Mouse (Mus musculus): ENCODE measurements around the gene Olfr596.
"Not testable (repeated sequence)": the region's sequence is repeated elsewhere in the genome, so short reads cannot be mapped to it uniquely, and the experiment has no call there.

Olfr596 gene

DNA sequence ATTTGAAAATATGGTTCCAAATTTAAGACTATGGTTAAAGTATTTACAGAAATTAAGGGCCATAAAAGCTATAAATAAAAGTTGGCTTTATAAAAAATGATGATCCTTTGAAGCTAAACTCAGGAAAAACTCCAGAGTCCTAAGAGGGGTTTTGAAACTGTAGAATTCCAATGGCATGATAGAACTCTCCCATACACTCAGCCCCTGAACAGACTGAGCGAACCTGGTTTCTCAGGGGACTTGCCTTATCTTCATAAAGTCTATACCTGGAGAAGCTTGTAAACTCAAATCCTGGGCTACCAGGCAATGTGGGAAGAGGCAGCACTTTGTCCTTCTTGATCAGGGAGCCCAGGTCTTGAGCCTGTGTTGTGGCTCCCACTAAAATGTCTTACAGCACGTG is at the start of gene Olfr596:
TSS of gene Olfr596 (plus strand) at position 301 of the 400 bp plus-strand sequence.
- not testable (repeated sequence) for H3K4me3 ChIP-seq (replicated peaks; ENCODE audit: low read length); H3K36me3 ChIP-seq (ENCODE audit: insufficient read depth, low read length); H3K9me3 ChIP-seq (ENCODE audit: low read length); H3K4me1 ChIP-seq (replicated peaks; ENCODE audit: low read depth, low read length); H3K27me3 ChIP-seq (ENCODE audit: insufficient read depth, low read length)

DNA sequence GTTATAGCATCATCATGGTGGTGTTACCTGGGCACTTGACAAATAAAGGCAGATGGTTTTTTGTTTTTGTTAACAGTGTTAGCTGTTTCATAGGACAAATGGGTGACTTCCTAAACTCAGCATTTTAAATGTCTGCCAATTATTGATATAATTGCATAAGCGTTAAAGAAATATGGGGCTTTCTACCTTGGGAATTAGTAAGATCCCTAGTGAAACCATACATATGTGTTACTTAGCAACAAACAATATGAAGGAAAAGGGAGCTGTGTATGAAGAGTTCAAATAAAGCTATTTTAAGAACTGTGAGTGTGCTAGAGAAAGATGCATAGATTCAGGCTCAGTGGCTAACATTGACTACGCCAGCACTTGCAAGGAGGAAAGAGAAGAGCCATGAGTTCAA is 10.6 kb downstream of the Olfr596 start, which contains the start of gene Olfr597:
TSS of gene Olfr597 (plus strand) at position 301 of the 400 bp plus-strand sequence.
- H3K9me3 ChIP-seq (ENCODE audit: low read length); H3K4me3 ChIP-seq (replicated peaks; ENCODE audit: low read length); H3K27me3 ChIP-seq (ENCODE audit: insufficient read depth, low read length); H3K4me1 ChIP-seq (replicated peaks; ENCODE audit: low read depth, low read length); H3K36me3 ChIP-seq (ENCODE audit: insufficient read depth, low read length): not testable (repeated sequence)

DNA sequence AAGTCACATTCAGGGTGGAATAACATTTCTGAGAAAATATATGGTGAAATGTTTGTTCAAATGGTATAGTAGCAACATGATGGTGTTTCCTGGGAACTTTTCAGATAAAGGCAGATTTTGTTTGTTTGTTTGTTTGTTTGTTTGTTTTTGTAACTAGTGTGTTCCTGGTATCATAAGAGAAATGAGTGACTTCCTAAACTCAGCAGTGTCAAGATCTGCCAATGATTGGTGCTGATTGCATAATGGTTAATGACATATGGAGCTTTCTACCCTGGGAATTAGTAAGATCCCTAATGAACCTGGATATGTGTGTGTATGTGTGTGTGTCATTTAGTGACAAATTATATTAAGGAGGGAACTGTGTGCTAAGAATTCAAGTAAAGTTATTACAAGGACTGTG is 17.8 kb downstream of the Olfr596 start, which contains the start of gene Olfr598:
TSS of gene Olfr598 (plus strand) at position 301 of the 400 bp plus-strand sequence.
- TF ChIP-seq POU5F1 (IDR thresholded peaks at IDR 0.05; ENCODE audit: borderline replicate concordance, low read length) (no peak), NANOG (IDR thresholded peaks at IDR 0.05; ENCODE audit: borderline replicate concordance, low read length) (no peak), CTCF (conservative IDR thresholded peaks at IDR 0.05; ENCODE audit: low read length) (no peak)
- H3K9me3 ChIP-seq (ENCODE audit: low read length), result no peaks in the 10 kb centered on the region

DNA sequence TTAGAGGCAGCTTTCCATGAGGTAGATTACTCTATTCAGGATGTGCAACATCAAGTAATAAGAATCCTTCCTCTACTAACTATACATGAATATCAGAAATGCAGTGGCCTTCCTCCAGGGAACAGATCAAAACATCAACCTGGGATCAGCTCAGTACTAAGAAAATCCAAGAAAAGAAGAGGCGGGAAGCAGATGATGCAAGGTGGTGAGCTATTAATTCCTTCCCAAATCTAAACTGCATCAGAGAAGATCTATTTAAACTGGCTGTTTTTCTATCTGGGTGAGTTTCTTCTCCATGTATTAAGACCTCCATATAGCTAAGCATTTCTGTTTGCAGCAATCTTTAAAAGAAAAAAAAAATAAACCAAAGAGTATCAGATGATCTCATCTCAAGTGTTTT is 30.2 kb downstream of the Olfr596 start, which contains the start of gene Olfr599:
TSS of gene Olfr599 (plus strand) at position 301 of the 400 bp plus-strand sequence.
- no peaks in the 10 kb centered on the region for H3K36me3 ChIP-seq (ENCODE audit: insufficient read depth, low read length)
- H3K27me3 ChIP-seq (ENCODE audit: insufficient read depth, low read length), result no peaks in the 10 kb centered on the region; the same call in 1 of the 2 replicates
- no peaks in the 10 kb centered on the region for H3K4me1 ChIP-seq (replicated peaks; ENCODE audit: low read depth, low read length)
- H3K9me3 ChIP-seq (ENCODE audit: low read length), result no peaks in the 10 kb centered on the region
- H3K4me3 ChIP-seq (replicated peaks; ENCODE audit: low read length), result no peak within 1 kb of the TSS
- TF ChIP-seq POU5F1 (IDR thresholded peaks at IDR 0.05; ENCODE audit: borderline replicate concordance, low read length), result no peak
- TF ChIP-seq CTCF (conservative IDR thresholded peaks at IDR 0.05; ENCODE audit: low read length), result no peak
- TF ChIP-seq NANOG (IDR thresholded peaks at IDR 0.05; ENCODE audit: borderline replicate concordance, low read length), result no peak

More for the DNA sequence above, 17.8 kb downstream of the Olfr596 start, which contains the start of gene Olfr598:
- no peaks in the 10 kb centered on the region for H3K4me1 ChIP-seq (replicated peaks; ENCODE audit: low read depth, low read length)
- no peaks in the 10 kb centered on the region for H3K36me3 ChIP-seq (ENCODE audit: insufficient read depth, low read length)
- H3K4me3 ChIP-seq (replicated peaks; ENCODE audit: low read length), result no peak within 1 kb of the TSS
- no peaks in the 10 kb centered on the region for H3K27me3 ChIP-seq (ENCODE audit: insufficient read depth, low read length)

DNA sequence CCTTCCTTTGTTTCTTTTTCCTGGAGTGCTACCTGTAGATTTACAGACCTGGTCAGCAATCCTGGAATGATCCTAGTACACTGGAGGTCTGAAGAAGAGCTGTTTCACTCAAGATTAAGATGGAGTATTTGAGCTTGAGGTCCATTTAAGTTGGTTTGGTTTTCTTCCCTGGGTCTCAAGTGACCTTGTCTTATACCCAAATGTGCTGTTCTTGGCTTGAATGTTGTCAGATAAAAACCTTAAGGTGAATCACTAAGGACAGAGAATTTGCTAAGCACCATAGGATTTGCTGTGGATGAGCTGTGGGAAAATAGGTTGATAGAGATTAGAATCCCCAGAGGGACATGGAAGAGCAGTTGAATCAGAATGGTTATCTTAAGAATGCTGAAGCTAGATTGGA is 44.1 kb downstream of the Olfr596 start, which contains the start of gene Olfr600:
TSS of gene Olfr600 (minus strand) at position 101 of the 400 bp plus-strand sequence.
- H3K9me3 ChIP-seq (ENCODE audit: low read length), result no peaks in the 10 kb centered on the region
- H3K27me3 ChIP-seq (ENCODE audit: insufficient read depth, low read length), result no peaks in the 10 kb centered on the region
- H3K36me3 ChIP-seq (ENCODE audit: insufficient read depth, low read length), result no peaks in the 10 kb centered on the region
- TF ChIP-seq NANOG (IDR thresholded peaks at IDR 0.05; ENCODE audit: borderline replicate concordance, low read length) (no peak), POU5F1 (IDR thresholded peaks at IDR 0.05; ENCODE audit: borderline replicate concordance, low read length) (no peak)
- H3K4me1 ChIP-seq (replicated peaks; ENCODE audit: low read depth, low read length), result no peaks in the 10 kb centered on the region
- no peak within 1 kb of the TSS for H3K4me3 ChIP-seq (replicated peaks; ENCODE audit: low read length)
